Mouse (Mus musculus) neural tube, embryonic 15.5 days (tissue): ENCODE measurements around the gene Ddr1. TPM values are rescaled to one million over a fixed set of nuclear protein-coding genes. Genes with fewer than 3 reads are reported as not detected.
A peak's percentile ranks its signal among the peaks of the same experiment; 100 is the strongest.

ENCODE experiments used
- ATAC-seq: fragments of 200-750 bp; cut with Nextera tagmentation; 2 replicates; pipeline ENCODE4 v1.8.0; 2017; ENCODE audit warnings: mild to moderate bottlenecking, moderate TSS enrichment, moderate library complexity; ENCODE audit not compliant: low FRiP score
- H3K27ac ChIP-seq: fragments of 300-500 bp; sonication (generic); replicated peaks from 2 replicates; pipeline ENCODE4 v1.5.1; 2015; ENCODE audit warnings: mild to moderate bottlenecking, inconsistent platforms
- H3K27me3 ChIP-seq: fragments of 300-500 bp; sonication (generic); replicated peaks from 2 replicates; pipeline ENCODE4 v1.6.1; 2015; ENCODE audit warnings: inconsistent platforms
- H3K36me3 ChIP-seq: fragments of 300-500 bp; sonication (generic); 2 replicates; pipeline ENCODE4 v1.6.1; 2015; ENCODE audit warnings: inconsistent platforms
- H3K4me1 ChIP-seq: fragments of 300-500 bp; sonication (generic); 2 replicates; pipeline ENCODE4 v1.6.1; 2015; ENCODE audit warnings: inconsistent platforms
- H3K4me2 ChIP-seq: fragments of 300-500 bp; sonication (generic); 2 replicates; pipeline ENCODE4 v1.6.1; 2015; ENCODE audit warnings: inconsistent platforms, mild to moderate bottlenecking, moderate library complexity
- H3K4me3 ChIP-seq: fragments of 300-500 bp; sonication (generic); replicated peaks from 2 replicates; pipeline ENCODE4 v1.5.1; 2015; ENCODE audit warnings: mild to moderate bottlenecking, inconsistent platforms
- H3K9ac ChIP-seq: fragments of 300-500 bp; sonication (generic); replicated peaks from 2 replicates; pipeline ENCODE4 v1.6.1; 2015; ENCODE audit warnings: mild to moderate bottlenecking, inconsistent platforms
- H3K9me3 ChIP-seq: fragments of 300-500 bp; sonication (generic); replicated peaks from 2 replicates; pipeline ENCODE4 v1.6.1; 2016; ENCODE audit warnings: inconsistent platforms
- WGBS: fragments of 180-500 bp; shearing (Covaris S2); methylation state at CpG from one replicate; pipeline ENCODE4 v1.1.7; 2015; ENCODE audit warnings: mixed read lengths; 5-methylcytosine and 5-hydroxymethylcytosine counted together
- polyA plus RNA-seq: library from polyadenylated mRNA; unstranded; fragments of >200 nt; fragmentation: Nextera tagmentation; extraction: Ambion mirVana; gene quantifications from 2 replicates; pipeline ENCODE4 v1.2.1, GENCODE M21; 2015

Gene Ddr1
- polyA plus RNA-seq, 1 experiment from 2014 or later: 73.8 TPM

DNA sequence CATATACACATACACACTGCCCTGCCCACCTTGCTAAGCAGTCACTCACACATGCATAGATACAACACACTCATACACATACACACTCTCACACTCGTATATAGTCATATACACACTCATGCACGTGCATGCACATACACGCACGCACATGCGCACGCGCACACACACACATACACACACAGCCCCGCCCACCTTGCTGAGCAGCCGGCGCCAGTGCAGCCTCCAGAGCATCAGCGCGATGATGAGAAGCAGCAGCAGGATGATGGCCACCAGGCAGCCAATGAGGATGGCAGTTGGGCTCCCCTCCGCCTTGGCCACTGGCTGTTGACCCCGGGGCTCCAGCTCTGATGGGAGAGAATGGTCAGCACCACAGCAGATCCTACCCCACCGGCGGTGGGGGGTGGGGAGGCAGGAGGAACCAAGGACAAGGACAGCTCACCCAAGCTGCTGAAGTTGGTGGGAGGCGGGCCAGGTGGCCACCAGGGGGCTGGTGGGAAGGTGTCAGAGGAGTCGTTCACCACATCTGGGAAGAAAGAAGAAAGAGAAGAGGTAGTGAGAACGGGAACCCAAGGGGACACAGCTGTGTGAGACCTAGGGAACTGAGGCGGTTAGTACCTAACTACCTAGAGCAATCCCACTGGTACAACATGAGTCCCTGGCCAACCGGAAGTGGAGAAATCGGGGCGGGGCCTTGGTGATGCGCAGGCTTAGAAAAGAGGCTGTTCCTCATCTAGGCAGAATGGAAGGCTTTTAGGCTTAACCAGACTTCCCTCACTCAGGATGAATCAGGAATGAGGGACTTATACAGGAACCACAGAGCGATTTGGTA is 15.9 kb downstream of the Ddr1 start:
- Histone ChIP-seq H3K9ac (no peak overlapping the region), H3K27ac (no peak overlapping the region), H3K4me3 (no peak overlapping the region), H3K27me3 (no peaks in the 10 kb centered on the region), H3K4me1 (no peaks in the 10 kb centered on the region), H3K4me2 (no peak overlapping the region), H3K9me3 (no peaks in the 10 kb centered on the region), H3K36me3 (peaks cover 99% of the 10 kb centered on the region)
- 92% methylated on average over 25 of the region's 25 CpGs for WGBS
- ATAC-seq: no peak

DNA sequence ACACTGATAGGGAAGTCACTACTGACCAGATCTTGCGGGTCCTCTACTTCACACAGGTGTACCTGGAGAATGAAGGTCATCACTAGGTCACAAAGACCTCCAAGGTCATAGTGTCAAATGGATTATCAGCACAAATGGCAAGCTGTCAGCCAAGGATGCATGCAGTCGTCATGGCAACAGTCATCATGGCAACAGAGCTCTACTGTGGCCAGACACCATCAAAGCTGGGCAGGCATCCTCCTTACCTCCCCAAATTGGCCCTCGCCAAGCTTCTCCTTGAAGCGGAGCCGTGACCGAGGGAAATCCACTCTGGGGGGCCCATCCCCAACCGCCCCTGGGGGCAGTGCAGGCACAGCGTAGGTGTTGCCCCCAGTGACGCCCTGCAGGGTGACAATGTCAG is 19.4 kb downstream of the Ddr1 start:
- Histone ChIP-seq H3K4me3 (no peak overlapping the region), H3K27ac (no peak overlapping the region), H3K9ac (no peak overlapping the region), H3K36me3 (peaks cover 95% of the 10 kb centered on the region), H3K9me3 (no peaks in the 10 kb centered on the region), H3K27me3 (no peaks in the 10 kb centered on the region), H3K4me1 (no peaks in the 10 kb centered on the region), H3K4me2 (no peak overlapping the region)
- no peak for ATAC-seq
- 63% methylated on average over 9 of the region's 9 CpGs for WGBS

DNA sequence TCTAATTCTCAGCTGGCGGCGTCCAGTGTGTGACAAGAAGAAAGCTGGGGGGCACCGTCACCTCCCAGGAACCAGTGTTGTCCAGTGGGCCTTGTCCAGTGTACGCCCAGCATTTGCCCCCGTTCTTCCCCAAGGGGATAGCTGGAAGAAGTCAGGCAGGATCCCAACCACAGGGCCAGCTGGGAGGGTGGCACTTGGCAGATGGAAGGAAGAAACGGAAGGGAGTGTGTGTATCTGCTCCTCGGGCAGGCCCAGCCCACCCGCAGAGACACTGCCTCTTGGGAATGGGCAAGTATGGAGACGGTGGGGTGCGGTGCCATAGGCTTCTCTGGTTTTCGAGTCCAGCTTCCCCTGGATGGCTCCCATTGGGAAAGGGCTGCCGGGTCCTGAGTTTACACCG is 22.4 kb downstream of the Ddr1 start:
- H3K36me3 ChIP-seq: peaks cover 68% of the 10 kb centered on the region
- no peak for ATAC-seq

DNA sequence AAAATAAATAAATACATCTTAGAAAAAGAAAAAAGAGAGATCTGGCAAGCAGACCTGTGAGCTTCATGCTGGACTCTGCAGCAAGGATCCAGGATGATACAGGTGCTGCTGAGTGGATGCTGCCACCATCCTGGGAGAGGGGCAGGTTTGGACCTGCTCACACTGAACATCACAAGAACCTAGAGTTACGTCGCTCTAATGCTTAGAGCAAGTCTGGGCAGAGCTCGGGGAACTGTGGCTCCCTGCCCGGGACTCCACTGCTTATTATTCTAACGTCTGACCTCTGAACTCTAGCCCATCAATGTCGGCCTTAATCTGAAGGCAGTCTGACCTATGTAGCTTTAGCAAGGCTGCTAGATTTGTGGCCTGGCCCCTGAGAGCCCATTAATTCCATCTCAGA is 23.8 kb downstream of the Ddr1 start:
- Histone ChIP-seq H3K36me3 (peaks cover 54% of the 10 kb centered on the region), H3K27me3 (no peaks in the 10 kb centered on the region), H3K4me3 (no peak overlapping the region), H3K27ac (no peak overlapping the region), H3K9ac (no peak overlapping the region), H3K9me3 (no peaks in the 10 kb centered on the region), H3K4me1 (no peaks in the 10 kb centered on the region), H3K4me2 (no peak overlapping the region)
- no peak for ATAC-seq
- whole genome bisulfite sequencing: 53% methylated on average over 6 of the region's 6 CpGs

More for the DNA sequence above, 22.4 kb downstream of the Ddr1 start:
- Histone ChIP-seq H3K4me1 (no peaks in the 10 kb centered on the region), H3K9ac (no peak overlapping the region), H3K9me3 (no peaks in the 10 kb centered on the region), H3K27me3 (no peaks in the 10 kb centered on the region), H3K4me2 (no peak overlapping the region), H3K4me3 (no peak overlapping the region), H3K27ac (no peak overlapping the region)
- WGBS: 84% methylated on average over 13 of the region's 13 CpGs

DNA sequence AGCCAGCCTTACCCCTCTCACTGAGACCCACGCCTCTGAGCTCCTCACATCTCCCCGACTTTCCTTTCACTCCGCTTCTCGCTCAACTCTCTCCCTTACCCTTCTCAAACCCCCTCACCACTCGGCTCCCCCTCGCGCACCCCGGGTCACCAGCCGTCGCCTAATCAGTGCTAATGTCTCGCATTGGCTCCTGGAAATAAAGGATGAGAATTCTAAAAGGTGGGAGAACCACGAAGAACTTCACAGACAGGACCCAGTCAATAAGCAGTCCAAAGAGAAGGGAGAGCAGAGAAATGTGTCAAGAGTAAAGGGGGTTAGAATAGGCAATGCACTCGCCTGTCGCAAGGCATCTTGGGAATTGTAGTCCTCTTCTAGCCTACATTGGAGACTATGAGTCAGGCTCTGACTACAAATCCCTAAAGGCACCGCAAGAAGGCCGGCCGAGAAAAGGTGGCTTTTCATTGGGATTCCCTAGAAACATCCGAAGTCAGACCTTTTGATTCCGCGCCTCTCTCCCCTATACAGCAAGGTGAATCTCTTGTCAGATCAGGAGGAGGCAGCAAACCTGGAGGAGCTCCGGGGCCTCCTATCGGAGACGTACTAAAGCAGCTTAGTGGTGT is 30.9 kb downstream of the Ddr1 start, which contains the start of gene Gtf2h4:
Gene Gtf2h4 (minus strand): TSS at position 324 of the 620 bp plus-strand sequence.
- Histone ChIP-seq H3K27ac (no peak within 1 kb of the TSS), H3K9ac (peak within 1 kb of the TSS; percentile 89), H3K9me3 (no peaks in the 10 kb centered on the region), H3K4me2 (peak within 1 kb of the TSS; percentile 88), H3K36me3 (no peaks in the 10 kb centered on the region), H3K27me3 (no peaks in the 10 kb centered on the region), H3K4me3 (peak within 1 kb of the TSS; percentile 68), H3K4me1 (peaks cover 12% of the 10 kb centered on the region)
- 2% methylated on average over 23 of the region's 23 CpGs for WGBS
- ATAC-seq: peak; percentile 95

DNA sequence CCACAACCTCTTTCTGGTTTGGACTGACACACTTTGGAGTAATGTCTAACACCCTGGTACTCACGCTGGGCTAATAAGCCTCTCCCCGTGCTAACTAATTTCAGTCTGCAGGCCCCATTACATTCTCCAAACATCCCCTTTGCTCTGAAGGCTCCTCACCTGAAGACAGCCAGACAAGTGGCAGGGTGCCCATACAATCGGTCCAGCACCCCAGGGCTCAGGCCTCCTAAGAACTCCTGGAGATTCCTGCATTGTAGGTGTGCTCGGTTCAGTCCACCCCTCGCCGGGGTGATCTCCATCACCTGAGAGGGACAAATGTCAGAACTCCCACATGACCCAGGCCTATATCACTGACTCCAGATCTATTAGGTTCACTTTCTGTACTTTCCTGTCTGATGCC is 31.9 kb downstream of the Ddr1 start:
- Histone ChIP-seq H3K4me1 (peaks cover 21% of the 10 kb centered on the region), H3K27ac (no peak overlapping the region), H3K9ac (no peak overlapping the region), H3K27me3 (no peaks in the 10 kb centered on the region), H3K9me3 (no peaks in the 10 kb centered on the region), H3K4me3 (peak overlapping the region; percentile 68; the same call in 1 of the 2 replicates), H3K36me3 (no peaks in the 10 kb centered on the region), H3K4me2 (peak overlapping the region; percentile 88; the same call in 1 of the 2 replicates)
- ATAC-seq: no peak
- 86% methylated on average over 6 of the region's 6 CpGs for WGBS

DNA sequence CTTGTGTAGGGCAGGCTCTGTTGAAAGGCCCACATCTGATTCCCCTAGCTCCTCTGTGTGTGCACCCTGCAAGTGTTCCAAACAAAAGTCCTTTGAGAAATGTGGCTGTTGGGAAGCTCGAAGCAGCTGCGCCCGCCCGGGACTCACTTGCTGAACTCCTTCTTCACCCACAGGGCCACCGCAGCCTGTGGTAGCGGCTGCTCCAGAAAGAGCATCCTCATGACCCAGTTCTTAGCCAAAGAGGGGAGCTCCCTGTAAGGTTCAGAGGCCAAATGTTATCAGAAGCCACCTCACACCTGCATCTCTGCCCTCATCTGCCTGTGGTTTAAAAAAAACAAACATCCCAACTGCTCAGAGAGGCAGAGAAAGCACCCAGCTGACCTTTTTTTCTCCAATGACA is 32.6 kb downstream of the Ddr1 start:
- no peak overlapping the region for H3K4me2 ChIP-seq
- WGBS: 91% methylated on average over 6 of the region's 6 CpGs
- ATAC-seq: no peak
- H3K36me3 ChIP-seq: no peaks in the 10 kb centered on the region
- H3K9ac ChIP-seq: no peak overlapping the region
- H3K27ac ChIP-seq: no peak overlapping the region
- H3K4me1 ChIP-seq: peaks cover 23% of the 10 kb centered on the region
- H3K9me3 ChIP-seq: no peaks in the 10 kb centered on the region
- no peaks in the 10 kb centered on the region for H3K27me3 ChIP-seq
- H3K4me3 ChIP-seq: no peak overlapping the region

DNA sequence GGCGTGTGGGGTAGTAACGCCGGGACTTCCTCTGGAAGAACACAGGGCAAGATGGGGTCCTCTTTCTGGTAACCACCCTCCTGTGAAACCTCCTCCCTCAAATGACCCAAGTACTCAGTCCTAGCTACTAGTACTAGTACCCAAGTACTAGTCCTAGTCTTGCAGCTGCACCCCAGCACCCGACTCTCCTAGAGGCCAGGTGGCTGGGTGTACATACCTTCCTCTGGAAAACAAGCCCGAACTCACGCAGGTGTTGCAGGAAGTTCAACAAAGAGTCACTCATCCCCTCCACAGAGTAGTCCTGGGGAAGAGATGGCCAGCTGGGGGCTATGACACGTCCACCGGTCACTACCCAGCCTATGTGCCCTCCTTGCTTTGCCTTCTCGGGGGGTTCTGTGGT is 34.7 kb downstream of the Ddr1 start:
- Histone ChIP-seq H3K27me3 (no peaks in the 10 kb centered on the region), H3K9ac (no peak overlapping the region), H3K36me3 (no peaks in the 10 kb centered on the region), H3K4me2 (no peak overlapping the region), H3K4me1 (peaks cover 33% of the 10 kb centered on the region), H3K4me3 (no peak overlapping the region), H3K27ac (no peak overlapping the region), H3K9me3 (no peaks in the 10 kb centered on the region)
- WGBS: 96% methylated on average over 9 of the region's 9 CpGs
- no peak for ATAC-seq

DNA sequence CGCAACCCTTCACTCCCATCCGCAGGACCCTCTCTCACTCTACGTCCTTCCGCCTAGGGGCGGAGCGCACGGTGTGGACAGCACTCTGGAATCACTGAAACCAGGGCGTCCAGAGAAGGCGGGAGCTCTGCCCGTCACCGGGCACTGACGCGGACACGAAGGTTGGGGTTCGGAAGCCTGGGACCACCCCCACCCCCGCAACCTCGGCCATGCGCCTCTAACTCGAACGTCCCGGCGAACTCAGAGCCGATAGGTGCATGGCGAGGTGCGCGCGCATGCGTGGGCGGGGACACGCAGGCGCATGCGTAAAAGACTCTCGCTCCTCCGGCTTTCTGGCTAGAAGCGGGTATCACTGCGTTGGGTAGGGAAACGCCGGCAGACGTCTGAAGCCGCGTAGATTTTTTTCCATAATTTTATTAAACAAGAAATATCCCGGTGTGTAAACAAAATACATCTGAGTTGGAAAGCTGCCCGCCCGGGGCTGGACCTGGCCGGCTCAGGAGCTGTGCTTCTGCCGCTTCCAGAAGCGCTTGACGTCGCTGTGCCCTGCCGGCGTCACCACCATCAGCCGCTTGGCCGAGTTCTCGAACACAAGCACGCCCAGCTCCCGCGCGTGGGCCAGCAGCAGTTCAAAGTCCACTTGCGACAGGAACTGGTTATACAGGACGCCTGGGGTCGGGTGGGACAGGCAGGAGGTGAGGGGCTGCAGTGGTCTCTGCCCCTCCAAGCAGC is 36.9 kb downstream of the Ddr1 start, which contains the start of gene Vars2:
Gene Vars2 (minus strand): TSS at position 259 of the 732 bp plus-strand sequence.
- no peaks in the 10 kb centered on the region for H3K9me3 ChIP-seq
- peak; percentile 93 for ATAC-seq
- 2% methylated on average over 61 of the region's 61 CpGs for WGBS

DNA sequence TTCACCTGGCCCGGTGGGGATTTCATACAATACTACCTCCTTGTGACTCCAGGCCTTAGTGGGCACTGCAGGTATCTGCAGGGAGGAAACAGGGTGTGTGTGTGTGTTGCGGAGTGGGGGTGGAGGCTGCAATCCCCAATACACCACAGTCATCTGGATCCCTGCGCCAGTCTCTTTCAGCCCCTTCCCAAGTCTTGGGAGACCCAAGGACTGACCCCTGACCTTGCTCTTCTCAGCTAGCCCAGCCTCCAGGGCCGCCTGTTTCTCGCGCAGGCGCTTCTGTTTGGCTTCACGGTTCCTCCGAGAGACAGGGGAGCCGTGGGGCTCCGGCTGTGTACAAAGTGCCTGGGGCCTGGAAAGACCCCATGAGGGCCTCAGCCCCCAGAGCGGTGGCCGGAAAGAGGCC is 37.6 kb downstream of the Ddr1 start:
- H3K36me3 ChIP-seq: peaks cover 10% of the 10 kb centered on the region; the same call in 1 of the 2 replicates
- WGBS: 6% methylated on average over 13 of the region's 13 CpGs
- H3K4me2 ChIP-seq: peak overlapping the region; percentile 94
- H3K27me3 ChIP-seq: no peaks in the 10 kb centered on the region
- no peaks in the 10 kb centered on the region for H3K9me3 ChIP-seq
- peak; percentile 69 for ATAC-seq
- H3K27ac ChIP-seq: peak overlapping the region; percentile 90
- H3K4me3 ChIP-seq: peak overlapping the region; percentile 82
- H3K9ac ChIP-seq: peak overlapping the region; percentile 88
- peaks cover 21% of the 10 kb centered on the region for H3K4me1 ChIP-seq

More for the DNA sequence above, 36.9 kb downstream of the Ddr1 start, which contains the start of gene Vars2:
- Histone ChIP-seq H3K4me1 (peaks cover 26% of the 10 kb centered on the region), H3K9ac (peak within 1 kb of the TSS; percentile 88), H3K4me3 (peak within 1 kb of the TSS; percentile 82), H3K27me3 (no peaks in the 10 kb centered on the region), H3K36me3 (peaks cover 10% of the 10 kb centered on the region; the same call in 1 of the 2 replicates), H3K4me2 (peak within 1 kb of the TSS; percentile 94), H3K27ac (peak within 1 kb of the TSS; percentile 90)

DNA sequence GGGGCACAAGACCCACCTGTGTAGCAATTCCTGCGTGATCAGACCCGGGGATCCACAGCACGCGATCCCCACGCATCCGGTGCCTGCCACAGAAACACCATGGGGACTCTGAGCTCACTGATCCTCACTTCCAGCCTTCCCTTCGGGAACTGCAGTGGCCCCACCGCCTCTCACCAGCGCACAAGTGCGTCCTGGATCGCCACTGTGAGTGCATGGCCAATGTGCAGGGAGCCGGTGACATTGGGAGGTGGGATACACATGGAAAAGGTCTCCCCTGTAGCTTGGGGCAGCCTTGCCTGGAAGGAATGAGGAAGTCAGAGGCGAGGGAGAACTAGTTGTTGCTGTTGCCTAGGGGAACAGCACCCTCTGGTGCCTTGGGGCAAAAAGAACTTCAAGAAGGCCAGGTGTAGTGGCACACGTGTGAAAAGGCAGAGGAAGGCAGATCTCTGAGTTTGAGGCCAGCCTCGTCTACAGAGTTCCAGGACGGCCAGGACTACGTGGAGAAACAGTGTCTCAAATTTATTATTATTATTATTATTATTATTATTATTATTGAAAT is 38.4 kb downstream of the Ddr1 start:
- Histone ChIP-seq H3K4me1 (peaks cover 21% of the 10 kb centered on the region), H3K27ac (no peak overlapping the region), H3K4me2 (peak overlapping the region; percentile 94), H3K4me3 (no peak overlapping the region), H3K36me3 (peaks cover 19% of the 10 kb centered on the region), H3K27me3 (no peaks in the 10 kb centered on the region), H3K9ac (no peak overlapping the region; the same call in 1 of the 2 replicates), H3K9me3 (no peaks in the 10 kb centered on the region)
- 85% methylated on average over 17 of the region's 17 CpGs for WGBS
- no peak for ATAC-seq
